Mouse (Mus musculus) thymus, postnatal 36 days (tissue): ENCODE data around the gene Acbd6.

Source experiments
- DNase-seq, 2 experiments: peaks; one replicate each; pipeline ENCODE4 v3.0.0; 2022; ENCODE audit warnings: mixed read lengths in 2 of 2

Acbd6 gene

DNA sequence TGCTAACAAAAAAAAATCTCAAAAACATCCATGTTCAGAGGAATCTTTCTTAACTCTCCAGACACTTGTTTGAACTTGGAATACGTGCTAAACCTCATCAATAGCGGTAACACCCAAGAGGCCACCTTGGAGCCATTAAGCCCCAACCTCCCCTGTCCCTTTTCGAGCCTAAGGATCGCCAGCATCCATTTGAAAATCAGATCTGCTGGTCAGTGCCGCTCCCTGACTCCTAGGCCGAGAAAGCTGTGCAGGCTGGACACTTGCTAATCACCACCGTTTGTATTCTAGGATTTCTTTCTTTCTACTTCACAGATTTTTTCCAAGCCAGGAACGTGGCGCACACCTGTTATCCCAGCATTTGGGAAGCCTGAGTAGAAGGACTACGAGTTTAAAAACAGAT is 169.9 kb downstream of the Acbd6 start:
- no peak for DNase-seq

DNA sequence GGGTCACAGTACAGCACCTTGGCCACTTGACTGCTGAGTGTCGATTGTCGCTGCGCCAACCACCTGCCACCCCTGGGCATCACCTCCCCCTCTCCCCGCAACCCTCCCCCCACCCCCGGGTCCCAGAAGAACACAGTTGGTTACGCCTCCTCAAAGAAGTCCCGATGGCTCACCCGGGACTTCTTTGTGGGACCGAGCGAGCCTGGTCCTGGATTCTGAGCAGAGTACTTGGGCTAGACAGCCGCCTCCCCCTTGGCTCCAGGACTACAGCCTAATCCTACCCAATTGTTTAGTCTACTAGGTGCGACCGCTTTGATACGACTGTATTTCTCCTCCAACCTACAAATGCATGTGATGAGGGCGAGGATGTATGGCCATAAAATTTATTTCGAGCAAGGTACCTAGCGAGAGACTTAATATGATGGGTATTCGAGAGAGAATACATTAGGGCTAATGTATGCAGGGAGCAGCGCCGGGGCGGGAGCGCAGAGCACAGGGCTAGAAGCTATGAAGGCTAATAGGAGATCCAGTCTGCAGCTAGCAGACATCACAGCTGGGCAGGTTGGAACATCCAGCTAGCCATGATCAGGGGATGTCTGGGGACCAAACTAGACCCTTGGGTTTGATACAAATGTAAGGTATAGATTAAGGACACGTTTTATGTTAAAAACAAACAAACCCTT is 171.3 kb downstream of the Acbd6 start:
- no peak for DNase-seq

DNA sequence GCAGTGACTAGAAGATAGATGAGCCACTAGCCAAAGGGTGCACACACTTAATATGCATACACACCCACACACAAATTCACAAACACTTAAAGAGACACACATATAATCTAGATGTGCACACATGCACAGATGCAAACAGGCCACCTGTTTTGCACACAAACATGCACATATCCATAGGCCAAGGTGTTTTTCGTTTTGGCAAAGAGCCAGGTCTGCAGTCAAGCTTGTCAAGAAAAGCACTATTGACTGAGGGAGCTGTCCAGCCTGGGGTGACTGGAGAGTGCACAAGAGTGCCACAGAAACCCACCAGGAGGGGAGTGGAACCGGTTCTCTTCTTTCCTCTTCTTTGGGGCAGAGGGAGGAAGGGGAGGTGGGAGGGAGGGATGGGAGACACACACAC is 173.2 kb downstream of the Acbd6 start:
- DNase-seq, result no peak

DNA sequence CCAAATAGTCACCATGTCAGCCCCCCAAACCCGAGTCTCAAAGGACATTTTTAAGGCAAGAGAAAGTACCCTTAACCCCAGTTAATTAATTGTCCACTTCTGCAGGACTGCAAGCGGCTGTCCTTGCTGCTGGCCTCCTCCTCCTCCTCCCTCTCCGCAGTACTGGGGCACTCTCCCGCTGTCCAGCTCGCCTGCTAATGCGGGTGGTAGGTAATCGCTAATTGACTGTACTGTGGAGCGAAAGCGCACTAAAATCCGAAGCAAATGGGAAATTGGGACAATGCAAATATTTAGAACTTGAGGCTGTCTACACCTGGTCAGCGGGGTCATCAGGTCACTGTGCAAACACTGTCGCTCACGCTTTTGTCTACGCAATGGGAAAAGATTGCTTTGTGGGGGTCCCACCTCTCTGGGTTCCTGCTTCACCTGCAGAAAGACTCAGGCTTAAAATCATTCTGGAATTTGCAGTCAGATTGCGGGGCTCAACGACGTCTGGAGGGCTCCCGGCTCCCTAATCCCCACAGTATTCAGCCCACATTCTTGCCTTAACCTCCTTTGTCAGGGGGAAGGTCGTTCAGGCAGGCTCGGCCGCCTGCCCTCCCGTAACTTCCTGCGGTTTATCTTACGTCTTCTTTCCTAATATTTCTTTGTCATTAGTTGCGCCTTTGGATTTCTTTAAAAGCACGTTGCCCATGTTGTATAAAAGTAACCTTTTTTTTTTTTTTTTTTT is 178.3 kb downstream of the Acbd6 start:
- DNase-seq, result no peak

DNA sequence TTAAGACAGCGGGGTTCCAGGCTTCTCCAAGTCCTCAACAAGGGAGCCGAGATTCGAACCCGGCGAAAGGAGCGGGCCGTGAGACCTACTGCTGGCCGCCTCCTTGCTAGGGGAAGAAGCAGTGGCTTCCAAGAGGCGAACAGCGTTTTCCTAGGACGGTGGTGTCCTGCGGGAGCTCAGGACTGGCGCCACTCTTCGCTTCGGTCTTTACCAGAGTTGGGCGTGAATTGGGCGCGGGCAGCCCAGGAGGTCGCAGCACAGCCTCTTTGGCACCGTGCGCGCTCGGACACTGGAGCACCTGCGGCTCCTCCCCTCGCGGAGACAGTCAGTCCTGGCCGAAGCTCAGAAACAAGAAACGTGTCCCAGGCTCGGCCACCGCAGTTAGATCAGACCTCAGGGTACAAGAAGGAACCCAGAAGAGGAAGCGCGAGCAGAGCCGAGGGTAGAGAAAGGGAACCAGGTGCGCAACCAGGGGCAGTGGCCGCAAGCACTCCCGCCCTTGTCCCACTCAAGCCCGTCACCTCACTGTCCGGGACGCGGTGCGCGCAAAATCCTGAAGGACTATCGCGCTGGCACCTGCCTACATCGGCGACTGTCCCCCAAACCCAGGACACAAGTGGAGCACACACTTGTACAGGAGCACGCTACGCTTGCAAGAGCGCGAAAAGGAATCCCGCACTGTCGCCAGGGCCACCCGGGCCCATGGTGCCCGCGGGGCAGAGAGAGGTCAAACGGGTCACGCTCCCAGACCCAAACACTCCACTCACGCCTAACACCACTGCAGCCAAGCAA is 179.3 kb downstream of the Acbd6 start:
- no peak for DNase-seq

- DNase-seq, result no peak
Measured at GRCm38 (mm10) chr1:155737809-155738383, 180.0 kb downstream of the Acbd6 start.
